30 mouse cellular contexts compared by ENCODE assay signal in the genomic region with DNA sequence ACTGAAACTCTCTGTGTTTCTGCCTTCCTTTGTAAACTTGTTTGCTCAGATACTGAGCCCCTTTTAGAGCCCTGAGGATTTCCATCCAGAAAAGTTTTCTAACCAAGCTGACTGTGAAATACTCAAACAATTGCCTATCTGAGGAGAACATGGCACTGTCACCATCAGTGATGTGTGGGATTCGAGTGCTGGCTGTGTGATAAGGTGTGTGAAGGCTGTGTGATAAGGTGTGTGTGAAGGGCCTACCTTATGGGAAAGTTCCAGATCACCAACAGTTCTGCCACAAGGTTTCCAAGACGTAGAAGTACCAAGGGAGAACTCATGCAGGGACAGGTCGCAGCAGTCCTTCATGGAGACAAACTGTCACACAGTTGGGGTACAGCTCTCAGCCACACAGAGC.
A peak's percentile ranks its signal among the peaks of the same experiment; 100 is the strongest.
DNase-seq lines count a peak whose midpoint lies in the region; ATAC-seq and TF ChIP-seq lines count a peak whose summit lies in the region.
"Had no signal": no experiment of that assay in that cellular context is flagged by ENCODE, and none has a peak within 500 bp of the region (broad histone marks: within the 10 kb centered on the region; RNA-seq: fewer than 3 reads in every experiment).

No protein-coding gene starts in this region.

- H3K4me2 ChIP-seq in liver, embryonic 12.5 days, result peak overlapping the region; percentile 17
- H3K4me2 ChIP-seq in liver, postnatal 0 days (ENCODE audit: low read depth, low read length), result no peak overlapping the region
- H3K4me2 ChIP-seq in forebrain, embryonic 11.5 days (ENCODE audit: low read depth, low read length, severe bottlenecking), result no peak overlapping the region
- H3K4me2 ChIP-seq in midbrain, embryonic 16.5 days (ENCODE audit: low read length), result no peak overlapping the region
- H3K4me2 ChIP-seq: embryonic facial prominence, embryonic 13.5 days; forebrain, embryonic 13.5 days; heart, embryonic 11.5 days; hindbrain, embryonic 14.5 days; limb, embryonic 12.5 days; neural tube, embryonic 12.5 days had no signal

- WGBS in liver, embryonic 12.5 days (ENCODE audit: insufficient replicate concordance), result 30% methylated on average over 3 of the region's 3 CpGs
- 46% methylated on average over 3 of the region's 3 CpGs for WGBS in liver, postnatal 0 days (ENCODE audit: insufficient replicate concordance)
- WGBS in forebrain, embryonic 11.5 days, result 87% methylated on average over 3 of the region's 3 CpGs
- WGBS in midbrain, embryonic 16.5 days, result 96% methylated on average over 3 of the region's 3 CpGs

- no peak overlapping the region for H3K9ac ChIP-seq in liver, embryonic 12.5 days
- H3K9ac ChIP-seq in liver, postnatal 0 days (replicated peaks), result no peak overlapping the region
- H3K9ac ChIP-seq in forebrain, embryonic 11.5 days (ENCODE audit: low read length), result no peak overlapping the region
- no peak overlapping the region for H3K9ac ChIP-seq in midbrain, embryonic 16.5 days (ENCODE audit: low read depth, low read length)
- H3K9ac ChIP-seq: embryonic facial prominence, embryonic 13.5 days; forebrain, embryonic 13.5 days; hindbrain, embryonic 14.5 days; limb, embryonic 12.5 days; neural tube, embryonic 12.5 days had no signal

- peak overlapping the region; percentile 46 for H3K27ac ChIP-seq in liver, embryonic 12.5 days
- H3K27ac ChIP-seq in liver, postnatal 0 days (ENCODE audit: low read depth), result no peak overlapping the region
- H3K27ac ChIP-seq in forebrain, embryonic 11.5 days (ENCODE audit: low read depth, low read length), result no peak overlapping the region
- no peak overlapping the region for H3K27ac ChIP-seq in midbrain, embryonic 16.5 days (ENCODE audit: low read length)
- H3K27ac ChIP-seq: embryonic facial prominence, embryonic 13.5 days; forebrain, embryonic 13.5 days; hindbrain, embryonic 14.5 days; limb, embryonic 12.5 days; macrophage; midbrain, embryonic 10.5 days; neural tube, embryonic 12.5 days had no signal

- no peaks in the 10 kb centered on the region for H3K36me3 ChIP-seq in liver, embryonic 12.5 days
- H3K36me3 ChIP-seq in liver, postnatal 0 days (replicated peaks; ENCODE audit: insufficient read depth, low read length), result no peaks in the 10 kb centered on the region
- H3K36me3 ChIP-seq in forebrain, embryonic 11.5 days (ENCODE audit: control insufficient read depth, insufficient read depth, low read length), result no peaks in the 10 kb centered on the region
- H3K36me3 ChIP-seq in midbrain, embryonic 16.5 days (ENCODE audit: control insufficient read depth, insufficient read depth, low read length), result no peaks in the 10 kb centered on the region
- H3K36me3 ChIP-seq: embryonic facial prominence, embryonic 13.5 days; limb, embryonic 12.5 days; midbrain, embryonic 10.5 days; neural tube, embryonic 12.5 days had no signal

- no peak overlapping the region for H3K4me3 ChIP-seq in liver, embryonic 12.5 days
- H3K4me3 ChIP-seq in liver, postnatal 0 days (ENCODE audit: low read depth, low read length), result no peak overlapping the region
- no peak overlapping the region for H3K4me3 ChIP-seq in forebrain, embryonic 11.5 days (ENCODE audit: low read depth, low read length)
- no peak overlapping the region for H3K4me3 ChIP-seq in midbrain, embryonic 16.5 days (ENCODE audit: low read depth, low read length)
- H3K4me3 ChIP-seq: embryonic facial prominence, embryonic 13.5 days; erythroblast, embryonic 14.5 days; forebrain, embryonic 13.5 days; limb, embryonic 12.5 days; midbrain, embryonic 10.5 days; myocyte; neural tube, embryonic 12.5 days had no signal

- H3K4me1 ChIP-seq in liver, embryonic 12.5 days, result peaks cover 30% of the 10 kb centered on the region
- no peaks in the 10 kb centered on the region for H3K4me1 ChIP-seq in liver, postnatal 0 days (ENCODE audit: insufficient read depth)
- no peaks in the 10 kb centered on the region; the same call in 1 of the 2 replicates for H3K4me1 ChIP-seq in forebrain, embryonic 11.5 days (replicated peaks; ENCODE audit: control insufficient read depth, insufficient read depth, low read length)
- no peaks in the 10 kb centered on the region for H3K4me1 ChIP-seq in midbrain, embryonic 16.5 days (ENCODE audit: control insufficient read depth, insufficient read depth, low read length)
- H3K4me1 ChIP-seq: limb, embryonic 12.5 days had no signal

- DNase-seq in liver, postnatal 0 days, result no peak
- DNase-seq in forebrain, embryonic 11.5 days (ENCODE audit: low spot score), result no peak
- no peak for DNase-seq in ovary, postnatal 10 days (ENCODE audit: low spot score)
- no peak for DNase-seq in retina, postnatal 1 day
- DNase-seq: adrenal gland, adult 8-10 months; B cell, adult 2 months; cerebellum, adult 11-12 months; cerebellum, adult 9-11 months; gastrocnemius, postnatal 14 days; heart, adult 11 months; kidney, adult 11 months; kidney, postnatal 14 days; lung, adult 18-20 months; right cerebral cortex, postnatal 14 days; thymus, postnatal 14 days had no signal

- ATAC-seq in common myeloid progenitor, adult 5-6 weeks (replicated peaks; ENCODE audit: low read depth, poor library complexity, severe bottlenecking), result peak; percentile 50
- peak; percentile 96 for ATAC-seq in liver, embryonic 12.5 days
- 0 out of 2 replicates have a peak, but pooled peaks have one; percentile 29 for ATAC-seq in liver, postnatal 0 days
- no peak for ATAC-seq in forebrain, embryonic 11.5 days (replicated peaks; ENCODE audit: low FRiP score)
- ATAC-seq in midbrain, embryonic 16.5 days, result no peak
- ATAC-seq: forebrain, embryonic 13.5 days; inflammation-experienced regulatory T-cells, adult 6 months; lung, postnatal 0 days had no signal

- TF ChIP-seq CTCF in liver, postnatal 0 days (IDR thresholded peaks at IDR 0.05; ENCODE audit: low read depth), result no peak

- no peaks in the 10 kb centered on the region for H3K9me3 ChIP-seq in liver, embryonic 12.5 days (replicated peaks)
- H3K9me3 ChIP-seq in liver, postnatal 0 days (ENCODE audit: low read length), result no peaks in the 10 kb centered on the region
- no peaks in the 10 kb centered on the region for H3K9me3 ChIP-seq in forebrain, embryonic 11.5 days (ENCODE audit: control insufficient read depth, low read length)
- no peaks in the 10 kb centered on the region for H3K9me3 ChIP-seq in midbrain, embryonic 16.5 days (replicated peaks; ENCODE audit: control insufficient read depth, low read length, poor library complexity, severe bottlenecking)
- H3K9me3 ChIP-seq: embryonic facial prominence, embryonic 13.5 days; forebrain, embryonic 13.5 days; limb, embryonic 12.5 days; midbrain, embryonic 10.5 days; neural tube, embryonic 12.5 days had no signal

- no peak; the same call in 1 of the 2 replicates for TF ChIP-seq EP300 in liver, postnatal 0 days (IDR thresholded peaks at IDR 0.05; ENCODE audit: low read depth)

- H3K27me3 ChIP-seq in liver, embryonic 12.5 days (replicated peaks), result peaks cover 14% of the 10 kb centered on the region; the same call in 1 of the 2 replicates
- H3K27me3 ChIP-seq in liver, postnatal 0 days (ENCODE audit: insufficient read depth, low read length), result no peaks in the 10 kb centered on the region
- peaks cover 2% of the 10 kb centered on the region; the same call in 1 of the 2 replicates for H3K27me3 ChIP-seq in forebrain, embryonic 11.5 days (ENCODE audit: control insufficient read depth, insufficient read depth, low read length)
- H3K27me3 ChIP-seq in midbrain, embryonic 16.5 days (ENCODE audit: control insufficient read depth, insufficient read depth, low read depth, low read length), result no peaks in the 10 kb centered on the region
- H3K27me3 ChIP-seq: embryonic facial prominence, embryonic 13.5 days; forebrain, embryonic 13.5 days; limb, embryonic 12.5 days; neural tube, embryonic 12.5 days had no signal

Comparison
In these comparisons a context has a peak if more than half of its experiments do, and no peak if none do; other contexts are left out.
1. ATAC-seq: peak in common myeloid progenitor, adult 5-6 weeks (single experiment), liver, embryonic 12.5 days (single experiment) and liver, postnatal 0 days (single experiment); none in forebrain, embryonic 11.5 days (single experiment) and midbrain, embryonic 16.5 days (single experiment).